Mouse (Mus musculus) hindbrain, embryonic 16.5 days (tissue): Measurements from ENCODE around the gene Inpp5d. TPM values are rescaled to one million over a fixed set of nuclear protein-coding genes. Genes with fewer than 3 reads are reported as not detected.

Source experiments
- ATAC-seq: fragments of 200-750 bp; cut with Nextera tagmentation; 2 replicates; pipeline ENCODE4 v1.8.0; 2017; ENCODE audit warnings: moderate TSS enrichment, moderate library complexity
- H3K27ac ChIP-seq: fragments of 300-500 bp; sonication (generic); 2 replicates; pipeline ENCODE4 v1.5.1; 2014; ENCODE audit warnings: low read depth, mild to moderate bottlenecking, control low read depth, low read length, moderate library complexity
- H3K27me3 ChIP-seq: fragments of 300-500 bp; sonication (generic); replicated peaks from 2 replicates; pipeline ENCODE4 v1.6.1; 2014; ENCODE audit warnings: low read length; ENCODE audit not compliant: control insufficient read depth, insufficient read depth
- H3K36me3 ChIP-seq: fragments of 300-500 bp; sonication (generic); 2 replicates; pipeline ENCODE4 v1.6.1; 2014; ENCODE audit warnings: mild to moderate bottlenecking, low read length, moderate library complexity, mixed read lengths; ENCODE audit not compliant: control insufficient read depth, insufficient read depth
- H3K4me1 ChIP-seq: fragments of 300-500 bp; sonication (generic); 2 replicates; pipeline ENCODE4 v1.6.1; 2014; ENCODE audit warnings: low read depth, low read length; ENCODE audit not compliant: control insufficient read depth, insufficient read depth
- H3K4me2 ChIP-seq: fragments of 300-500 bp; sonication (generic); 2 replicates; pipeline ENCODE4 v1.6.1; 2014; ENCODE audit warnings: mild to moderate bottlenecking, low read length, control low read depth, moderate library complexity
- H3K4me3 ChIP-seq: fragments of 300-500 bp; sonication (generic); 2 replicates; pipeline ENCODE4 v1.5.1; 2014; ENCODE audit warnings: mild to moderate bottlenecking, low read length, control low read depth, moderate library complexity
- H3K9ac ChIP-seq: fragments of 300-500 bp; sonication (generic); 2 replicates; pipeline ENCODE4 v1.6.1; 2014; ENCODE audit warnings: low read depth, mild to moderate bottlenecking, control low read depth, low read length, moderate library complexity
- H3K9me3 ChIP-seq: fragments of 300-500 bp; sonication (generic); 2 replicates; pipeline ENCODE4 v1.6.1; 2014; ENCODE audit warnings: mild to moderate bottlenecking, low read length, moderate library complexity; ENCODE audit not compliant: control insufficient read depth
- WGBS: fragments of 180-500 bp; shearing (Covaris S2); extraction: QIAGEN DNeasy Blood & Tissue Kit; methylation state at CpG from one replicate; pipeline ENCODE4 v1.1.7; 2014; 5-methylcytosine and 5-hydroxymethylcytosine counted together
- polyA plus RNA-seq: library from polyadenylated mRNA; unstranded; fragments of >200 nt; fragmentation: Nextera tagmentation; extraction: Ambion mirVana; gene quantifications from 2 replicates; pipeline ENCODE4 v1.2.1, GENCODE M21; 2015

Gene Inpp5d
- 3.2 and 3.7 TPM in 2 replicates for polyA plus RNA-seq

DNA sequence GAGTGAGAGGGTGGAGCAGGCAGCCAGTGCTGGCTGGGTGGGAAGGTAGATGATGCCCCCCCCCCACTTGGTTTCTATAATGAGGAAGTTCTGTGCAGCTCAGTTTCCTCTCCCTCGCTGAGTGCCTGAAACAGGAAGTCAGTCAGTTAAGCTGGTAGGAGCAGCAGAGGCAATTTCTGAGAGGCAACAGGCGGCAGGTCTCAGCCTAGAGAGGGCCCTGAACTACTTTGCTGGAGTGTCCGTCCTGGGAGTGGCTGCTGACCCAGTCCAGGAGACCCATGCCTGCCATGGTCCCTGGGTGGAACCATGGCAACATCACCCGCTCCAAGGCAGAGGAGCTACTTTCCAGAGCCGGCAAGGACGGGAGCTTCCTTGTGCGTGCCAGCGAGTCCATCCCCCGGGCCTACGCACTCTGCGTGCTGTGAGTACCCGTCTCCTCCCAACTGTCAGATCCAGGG lies at the start of gene Inpp5d:
TSS of gene Inpp5d (plus strand) at position 102 of the 458 bp plus-strand sequence.
- Histone ChIP-seq H3K9me3 (no peaks in the 10 kb centered on the region), H3K4me3 (peak within 1 kb of the TSS; percentile 9), H3K4me1 (no peaks in the 10 kb centered on the region), H3K27me3 (no peaks in the 10 kb centered on the region), H3K27ac (no peak within 1 kb of the TSS), H3K36me3 (no peaks in the 10 kb centered on the region), H3K4me2 (no peak within 1 kb of the TSS), H3K9ac (no peak within 1 kb of the TSS; the same call in 1 of the 2 replicates)
- no peak for ATAC-seq
- 81% methylated on average over 12 of the region's 12 CpGs for WGBS

DNA sequence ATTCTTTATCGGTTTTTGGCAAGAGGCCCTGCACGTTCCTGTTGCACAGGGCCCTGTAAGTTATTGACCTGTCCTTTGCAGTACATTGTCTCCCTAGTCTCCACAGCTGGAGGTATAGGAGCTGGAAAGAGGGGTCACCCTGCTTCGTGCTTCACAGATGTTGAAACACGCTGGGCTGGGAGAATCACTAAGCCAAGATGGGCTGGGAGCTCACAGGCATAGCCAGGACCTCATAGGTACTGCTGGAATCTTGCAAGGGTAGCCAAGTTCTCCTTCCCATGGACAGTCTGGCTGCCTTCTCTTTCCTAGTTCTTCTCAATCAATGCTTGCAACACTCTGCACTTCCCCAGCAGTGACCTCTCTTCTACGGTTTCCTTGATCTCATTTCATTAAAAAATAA lies 46.9 kb upstream of the Inpp5d start:
- no peak overlapping the region for H3K4me2 ChIP-seq
- H3K27me3 ChIP-seq = no peaks in the 10 kb centered on the region
- no peak for ATAC-seq
- no peak overlapping the region for H3K27ac ChIP-seq
- H3K36me3 ChIP-seq = no peaks in the 10 kb centered on the region
- H3K4me3 ChIP-seq = no peak overlapping the region
- peaks cover 12% of the 10 kb centered on the region for H3K4me1 ChIP-seq
- H3K9ac ChIP-seq = no peak overlapping the region
- 81% methylated on average over 5 of the region's 5 CpGs for WGBS
- no peaks in the 10 kb centered on the region for H3K9me3 ChIP-seq

DNA sequence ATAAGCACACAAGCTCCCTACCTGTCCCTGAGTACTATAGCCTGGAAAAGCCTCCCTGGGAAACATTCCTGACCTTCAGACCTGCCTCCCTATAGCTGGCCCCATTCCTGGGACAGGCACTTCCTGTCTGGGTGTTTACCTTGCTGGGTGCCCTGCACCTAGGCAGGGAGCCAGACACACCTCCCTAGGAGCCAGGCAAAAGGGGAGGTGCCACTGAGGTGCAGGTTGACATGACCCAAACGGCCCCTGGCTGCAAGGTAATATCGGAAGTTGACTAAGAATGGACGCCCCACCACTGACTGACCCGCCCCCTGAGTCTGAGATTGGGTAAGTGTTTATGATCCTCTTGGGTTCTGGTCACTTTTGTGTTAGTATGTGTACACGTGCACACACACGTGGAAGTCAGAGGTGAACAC lies 46.3 kb upstream of the Inpp5d start, which contains the start of gene Ngef:
TSS of gene Ngef (minus strand) at position 71 of the 416 bp plus-strand sequence.
- no peak within 1 kb of the TSS; the same call in 1 of the 2 replicates for H3K4me2 ChIP-seq
- no peaks in the 10 kb centered on the region for H3K9me3 ChIP-seq
- no peak within 1 kb of the TSS for H3K4me3 ChIP-seq
- H3K27ac ChIP-seq = peak within 1 kb of the TSS; percentile 59; the same call in 1 of the 2 replicates
- no peaks in the 10 kb centered on the region for H3K36me3 ChIP-seq
- ATAC-seq = no peak
- 73% methylated on average over 6 of the region's 6 CpGs for WGBS
- peaks cover 12% of the 10 kb centered on the region for H3K4me1 ChIP-seq
- no peak within 1 kb of the TSS for H3K9ac ChIP-seq
- H3K27me3 ChIP-seq = no peaks in the 10 kb centered on the region

DNA sequence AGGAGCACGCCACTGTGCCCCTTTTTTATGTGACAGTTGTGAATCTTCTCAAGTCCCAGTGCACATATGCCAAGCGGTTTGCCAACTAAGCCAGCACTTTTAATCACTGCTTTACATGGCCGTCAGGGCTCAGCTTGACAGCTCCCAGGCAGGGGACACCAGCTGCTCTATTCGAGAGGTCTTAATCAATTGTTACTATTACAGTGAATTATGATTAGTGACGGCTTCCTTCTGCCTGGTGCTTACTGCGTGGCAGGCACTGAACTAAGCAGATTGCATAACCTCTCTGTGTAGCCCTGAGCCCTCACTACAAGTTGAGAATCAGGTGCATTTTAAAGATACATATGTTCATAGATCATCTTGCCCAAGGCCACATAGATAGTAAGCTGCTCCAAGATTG lies 45.8 kb upstream of the Inpp5d start:
- WGBS = 20% methylated on average over 6 of the region's 6 CpGs
- Histone ChIP-seq H3K36me3 (no peaks in the 10 kb centered on the region), H3K27ac (no peak overlapping the region), H3K4me3 (no peak overlapping the region), H3K9me3 (no peaks in the 10 kb centered on the region), H3K27me3 (no peaks in the 10 kb centered on the region), H3K9ac (no peak overlapping the region), H3K4me2 (no peak overlapping the region; the same call in 1 of the 2 replicates), H3K4me1 (peaks cover 12% of the 10 kb centered on the region)
- peak; percentile 85 for ATAC-seq

DNA sequence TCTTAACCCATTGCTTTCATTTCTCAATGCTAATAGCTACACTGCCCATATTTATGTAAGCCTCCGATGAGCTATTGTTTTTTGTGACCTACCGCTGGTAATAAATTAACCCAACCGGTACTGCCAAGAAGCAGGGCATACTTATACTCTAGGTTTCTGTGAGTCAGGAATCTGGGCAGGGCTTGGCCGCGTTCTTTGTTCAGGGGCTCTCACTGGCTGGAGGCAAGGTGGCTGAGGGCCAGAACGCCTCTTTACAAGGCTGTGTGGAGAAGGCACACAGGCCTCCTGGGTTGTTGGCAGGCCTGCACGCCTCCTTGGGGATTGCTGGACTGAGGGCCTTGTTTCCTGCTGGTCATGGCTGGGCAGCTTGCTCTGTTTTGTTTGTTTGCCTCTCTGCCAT lies 45.3 kb upstream of the Inpp5d start:
- H3K9me3 ChIP-seq = no peaks in the 10 kb centered on the region
- no peak overlapping the region for H3K4me3 ChIP-seq
- peak; percentile 92 for ATAC-seq
- H3K36me3 ChIP-seq = no peaks in the 10 kb centered on the region
- WGBS = 28% methylated on average over 7 of the region's 7 CpGs
- peak overlapping the region; percentile 59; the same call in 1 of the 2 replicates for H3K27ac ChIP-seq
- peaks cover 12% of the 10 kb centered on the region for H3K4me1 ChIP-seq
- H3K4me2 ChIP-seq = no peak overlapping the region; the same call in 1 of the 2 replicates
- no peak overlapping the region for H3K9ac ChIP-seq
- no peaks in the 10 kb centered on the region for H3K27me3 ChIP-seq

DNA sequence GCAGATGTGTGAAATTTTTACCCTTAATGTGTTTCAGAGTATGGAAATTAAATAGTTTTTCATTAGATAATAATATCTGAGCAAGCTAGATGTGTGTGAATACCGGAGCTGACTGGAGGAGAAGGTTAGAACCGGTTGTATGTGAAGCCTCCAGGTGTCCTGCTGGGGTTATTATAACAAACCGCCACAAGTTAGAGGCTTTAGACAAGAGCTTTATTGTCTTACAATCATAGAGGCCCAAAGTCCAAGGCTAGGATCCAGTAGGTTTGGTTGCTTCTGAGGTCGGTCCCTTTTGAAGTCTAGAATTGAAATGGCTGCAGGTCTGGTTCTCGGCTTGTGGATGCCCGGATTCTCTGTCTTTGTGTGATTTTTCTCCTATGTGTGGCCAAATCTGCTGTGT lies 41.1 kb upstream of the Inpp5d start:
- Histone ChIP-seq H3K36me3 (no peaks in the 10 kb centered on the region), H3K4me1 (peaks cover 12% of the 10 kb centered on the region), H3K27me3 (no peaks in the 10 kb centered on the region), H3K27ac (no peak overlapping the region), H3K4me2 (no peak overlapping the region), H3K4me3 (no peak overlapping the region), H3K9me3 (no peaks in the 10 kb centered on the region), H3K9ac (no peak overlapping the region)
- 81% methylated on average over 6 of the region's 6 CpGs for WGBS
- ATAC-seq = no peak

DNA sequence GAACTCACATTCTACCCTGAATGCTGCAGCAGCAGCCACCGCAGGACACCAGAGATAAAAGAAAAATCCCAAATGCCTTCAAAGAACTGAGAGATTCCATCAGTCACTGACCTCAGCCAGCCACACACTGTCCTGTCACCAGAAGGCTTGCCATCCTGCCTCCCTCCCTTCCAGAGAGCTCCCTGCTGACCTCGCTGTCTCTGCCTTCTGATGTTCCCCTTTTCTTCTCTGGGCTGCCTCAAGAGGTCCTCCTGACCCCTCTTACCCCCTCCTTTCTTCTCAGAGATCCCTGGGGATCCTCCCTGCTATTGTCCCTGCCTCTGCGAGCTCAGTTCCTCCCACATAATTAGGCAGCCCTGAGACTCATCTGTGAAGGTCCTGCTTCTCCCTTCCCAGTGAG lies 39.3 kb upstream of the Inpp5d start:
- Histone ChIP-seq H3K27me3 (no peaks in the 10 kb centered on the region), H3K4me1 (no peaks in the 10 kb centered on the region), H3K9me3 (no peaks in the 10 kb centered on the region), H3K27ac (no peak overlapping the region), H3K36me3 (no peaks in the 10 kb centered on the region), H3K4me2 (no peak overlapping the region), H3K9ac (no peak overlapping the region), H3K4me3 (no peak overlapping the region)
- ATAC-seq = no peak
- WGBS = 15% methylated on average over 3 of the region's 3 CpGs

DNA sequence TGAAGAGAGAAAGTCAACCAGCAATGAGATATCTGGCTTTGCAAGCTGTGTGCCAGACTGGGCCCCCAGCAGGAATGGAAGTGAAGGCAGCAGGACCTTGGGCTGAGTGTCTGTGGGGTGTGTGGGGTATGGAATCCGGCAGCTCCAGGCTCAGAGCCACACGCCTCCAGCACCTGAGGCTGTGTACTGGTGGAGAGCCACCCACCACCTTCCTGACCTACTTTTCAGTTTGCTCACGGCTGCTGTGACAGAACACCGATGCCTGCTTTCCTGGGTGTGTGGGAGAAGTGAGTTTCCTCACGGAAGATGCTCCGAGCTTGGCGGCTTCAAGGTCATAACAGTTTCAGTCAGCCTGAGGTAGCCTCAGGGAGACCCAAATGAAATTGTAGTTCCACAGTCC lies 30.9 kb upstream of the Inpp5d start:
- no peak overlapping the region for H3K4me2 ChIP-seq
- no peak overlapping the region for H3K27ac ChIP-seq
- ATAC-seq = no peak
- H3K36me3 ChIP-seq = no peaks in the 10 kb centered on the region
- no peaks in the 10 kb centered on the region for H3K4me1 ChIP-seq
- H3K27me3 ChIP-seq = no peaks in the 10 kb centered on the region
- no peak overlapping the region for H3K9ac ChIP-seq
- no peak overlapping the region for H3K4me3 ChIP-seq
- WGBS = 83% methylated on average over 7 of the region's 7 CpGs
- H3K9me3 ChIP-seq = no peaks in the 10 kb centered on the region

DNA sequence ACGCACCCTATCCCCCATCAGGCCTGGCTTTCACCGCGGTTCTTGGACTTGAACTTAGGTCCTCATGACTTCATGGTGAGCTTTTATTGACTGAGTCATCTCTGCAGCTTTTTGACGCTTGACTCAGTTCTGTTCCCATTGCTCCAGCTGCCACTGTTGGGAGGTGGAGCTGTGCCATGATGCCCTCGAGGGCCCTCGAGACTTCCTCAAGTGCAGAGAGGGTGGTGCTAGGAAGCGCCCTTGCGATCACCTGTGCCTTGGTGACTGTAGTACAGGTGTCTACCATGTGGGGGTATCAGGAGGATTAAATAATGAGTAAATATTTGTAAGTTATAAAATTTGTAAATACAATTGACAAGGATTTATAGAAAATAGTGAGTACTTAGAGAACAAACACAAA lies 30.1 kb upstream of the Inpp5d start:
- no peaks in the 10 kb centered on the region for H3K27me3 ChIP-seq
- 90% methylated on average over 8 of the region's 8 CpGs for WGBS

DNA sequence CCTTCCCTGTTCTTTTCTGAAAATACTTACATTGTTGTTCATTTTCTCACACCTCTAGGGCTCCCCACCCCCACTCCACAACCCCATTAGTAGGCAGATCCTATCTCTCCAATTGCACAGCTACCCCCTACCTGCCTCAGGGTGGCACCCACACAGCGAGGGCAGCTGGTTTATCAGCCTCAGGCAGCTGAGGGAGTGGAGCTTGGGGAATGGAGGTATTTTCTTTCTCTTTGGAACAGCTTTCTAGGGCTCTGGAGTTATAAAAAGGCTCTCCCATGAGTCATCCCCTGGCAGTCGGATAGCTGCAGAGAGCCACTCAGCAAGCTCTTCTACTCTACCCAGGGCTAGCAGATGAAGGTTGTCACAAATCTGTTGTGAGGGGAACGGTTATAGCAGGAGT lies 25.9 kb upstream of the Inpp5d start:
- 84% methylated on average over 3 of the region's 3 CpGs for WGBS
- no peak overlapping the region for H3K4me2 ChIP-seq
- H3K27ac ChIP-seq = no peak overlapping the region
- H3K27me3 ChIP-seq = no peaks in the 10 kb centered on the region
- no peaks in the 10 kb centered on the region for H3K9me3 ChIP-seq
- H3K4me3 ChIP-seq = no peak overlapping the region
- H3K4me1 ChIP-seq = no peaks in the 10 kb centered on the region
- no peak for ATAC-seq
- H3K9ac ChIP-seq = no peak overlapping the region
- no peaks in the 10 kb centered on the region for H3K36me3 ChIP-seq

More for the DNA sequence above, 30.1 kb upstream of the Inpp5d start:
- no peaks in the 10 kb centered on the region for H3K9me3 ChIP-seq
- no peak overlapping the region for H3K27ac ChIP-seq
- no peaks in the 10 kb centered on the region for H3K4me1 ChIP-seq
- no peak for ATAC-seq
- no peaks in the 10 kb centered on the region for H3K36me3 ChIP-seq
- H3K4me3 ChIP-seq = no peak overlapping the region
- H3K9ac ChIP-seq = no peak overlapping the region
- H3K4me2 ChIP-seq = no peak overlapping the region
